Mouse (Mus musculus): ENCODE measurements around the gene Dgkg. TPM values are rescaled to one million over a fixed set of nuclear protein-coding genes. Genes with fewer than 3 reads are reported as not detected.

Gene Dgkg
- polyA plus RNA-seq, 1 experiment from 2014 or later, result 1.3 TPM

GRCm38 (mm10) chr16:22438441-22439373 lies 218.3 kb downstream of the Dgkg start:
- Histone ChIP-seq H3K27me3 (peaks cover 69% of the 10 kb centered on the region), H3K4me2 (peak overlapping the region; percentile 92), H3K27ac (no peak overlapping the region), H3K9ac (peak overlapping the region; percentile 67), H3K36me3 (ENCODE audit: poor library complexity, severe bottlenecking) (no peaks in the 10 kb centered on the region), H3K4me3 (peak overlapping the region; percentile 59), H3K4me1 (peaks cover 32% of the 10 kb centered on the region), H3K9me3 (replicated peaks) (no peaks in the 10 kb centered on the region)
- peak; percentile 63 for ATAC-seq
- WGBS, result under 1% methylated on average over 59 of the region's 59 CpGs

DNA sequence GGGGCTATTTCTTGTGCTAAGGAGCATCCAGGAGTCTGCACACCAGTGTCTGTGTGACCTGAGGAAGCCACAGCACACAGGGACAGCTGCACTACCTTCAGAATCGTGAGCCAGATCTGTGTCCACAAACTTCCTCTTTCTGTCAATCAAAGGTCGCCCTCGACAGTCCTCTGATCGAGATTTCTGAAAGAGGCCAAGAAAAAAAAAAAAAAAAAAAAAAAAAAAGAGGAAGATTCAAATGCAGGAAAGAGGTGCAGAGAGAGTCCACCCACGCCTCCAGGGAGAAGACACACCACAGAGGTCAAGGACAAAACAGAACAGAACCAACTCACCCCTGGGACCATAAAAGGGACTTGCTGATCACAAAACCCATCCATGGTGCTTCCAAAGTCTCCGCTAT lies 220.9 kb downstream of the Dgkg start:
- Histone ChIP-seq H3K4me1 (peaks cover 36% of the 10 kb centered on the region), H3K9me3 (replicated peaks) (no peaks in the 10 kb centered on the region), H3K36me3 (ENCODE audit: poor library complexity, severe bottlenecking) (no peaks in the 10 kb centered on the region), H3K9ac (no peak overlapping the region), H3K27ac (no peak overlapping the region), H3K4me2 (no peak overlapping the region), H3K4me3 (no peak overlapping the region), H3K27me3 (peaks cover 67% of the 10 kb centered on the region)
- ATAC-seq, result no peak
- 53% methylated on average over 6 of the region's 6 CpGs for WGBS

DNA sequence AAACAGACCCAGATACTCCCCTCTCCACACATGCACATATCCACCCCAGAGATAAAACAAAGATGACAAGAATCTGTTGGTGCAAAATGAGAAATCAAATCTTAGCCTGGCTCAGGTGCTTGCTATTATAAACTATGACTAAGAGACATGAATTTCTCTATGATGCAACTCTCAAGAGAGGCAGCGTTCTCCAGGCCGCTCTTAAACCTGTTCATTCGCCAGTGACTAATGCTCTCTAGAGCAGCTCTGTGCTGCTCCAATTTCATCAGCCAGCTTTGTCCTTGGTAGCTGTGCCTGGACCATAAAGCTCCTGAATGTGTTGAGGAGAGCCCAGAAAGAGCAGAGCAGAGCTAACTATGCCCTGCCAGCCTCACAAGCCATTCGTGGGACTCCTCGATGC lies 222.5 kb downstream of the Dgkg start:
- WGBS, result 31% methylated on average over 5 of the region's 5 CpGs
- Histone ChIP-seq H3K9ac (no peak overlapping the region), H3K4me1 (peaks cover 37% of the 10 kb centered on the region), H3K4me2 (no peak overlapping the region), H3K4me3 (no peak overlapping the region), H3K36me3 (ENCODE audit: poor library complexity, severe bottlenecking) (no peaks in the 10 kb centered on the region), H3K9me3 (replicated peaks) (no peaks in the 10 kb centered on the region), H3K27me3 (peaks cover 67% of the 10 kb centered on the region), H3K27ac (no peak overlapping the region)
- no peak for ATAC-seq

- peaks cover 69% of the 10 kb centered on the region for H3K27me3 ChIP-seq
- no peak overlapping the region for H3K27ac ChIP-seq
- H3K4me2 ChIP-seq, result peak overlapping the region; percentile 36
- no peak overlapping the region for H3K9ac ChIP-seq
- no peaks in the 10 kb centered on the region for H3K36me3 ChIP-seq (ENCODE audit: poor library complexity, severe bottlenecking)
- ATAC-seq, result no peak
- no peaks in the 10 kb centered on the region for H3K9me3 ChIP-seq (replicated peaks)
- no peak overlapping the region for H3K4me3 ChIP-seq
- WGBS, result 6% methylated on average over 12 of the region's 12 CpGs
- peaks cover 39% of the 10 kb centered on the region for H3K4me1 ChIP-seq
Measured at GRCm38 (mm10) chr16:22433944-22434343, 223.1 kb downstream of the Dgkg start.

GRCm38 (mm10) chr16:22431773-22432172 lies 225.2 kb downstream of the Dgkg start:
- H3K27ac ChIP-seq, result no peak overlapping the region
- H3K4me3 ChIP-seq, result no peak overlapping the region
- H3K9ac ChIP-seq, result no peak overlapping the region
- no peaks in the 10 kb centered on the region for H3K9me3 ChIP-seq (replicated peaks)
- H3K4me1 ChIP-seq, result peaks cover 47% of the 10 kb centered on the region
- peaks cover 65% of the 10 kb centered on the region for H3K27me3 ChIP-seq
- WGBS, result 90% methylated on average over 12 of the region's 12 CpGs
- no peak overlapping the region for H3K4me2 ChIP-seq
- no peak for ATAC-seq
- no peaks in the 10 kb centered on the region for H3K36me3 ChIP-seq (ENCODE audit: poor library complexity, severe bottlenecking)

DNA sequence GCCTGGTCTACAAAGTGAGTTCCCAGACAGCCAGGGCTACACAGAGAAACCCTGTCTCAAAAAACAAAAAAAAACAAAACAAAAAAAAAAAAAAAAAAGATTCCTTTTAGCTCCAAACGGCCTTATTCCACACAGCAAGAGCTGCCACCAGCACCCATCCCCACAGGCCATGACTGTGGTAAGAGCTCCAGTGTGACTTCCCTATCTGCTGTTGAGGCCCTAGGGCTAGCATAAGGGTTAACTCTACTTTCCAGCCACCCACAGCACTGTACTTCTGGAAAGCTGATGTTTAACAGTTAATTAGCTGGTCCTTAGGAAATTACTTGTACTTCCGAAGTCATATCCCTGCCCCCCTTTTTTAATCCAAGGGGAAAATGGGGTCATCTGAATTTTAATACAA lies 225.7 kb downstream of the Dgkg start:
- Histone ChIP-seq H3K4me1 (peaks cover 47% of the 10 kb centered on the region), H3K4me2 (no peak overlapping the region), H3K36me3 (ENCODE audit: poor library complexity, severe bottlenecking) (no peaks in the 10 kb centered on the region), H3K27ac (no peak overlapping the region), H3K9ac (no peak overlapping the region), H3K4me3 (no peak overlapping the region), H3K27me3 (peaks cover 64% of the 10 kb centered on the region), H3K9me3 (replicated peaks) (no peaks in the 10 kb centered on the region)
- ATAC-seq, result no peak
- WGBS, result 60% methylated on average over 2 of the region's 2 CpGs

DNA sequence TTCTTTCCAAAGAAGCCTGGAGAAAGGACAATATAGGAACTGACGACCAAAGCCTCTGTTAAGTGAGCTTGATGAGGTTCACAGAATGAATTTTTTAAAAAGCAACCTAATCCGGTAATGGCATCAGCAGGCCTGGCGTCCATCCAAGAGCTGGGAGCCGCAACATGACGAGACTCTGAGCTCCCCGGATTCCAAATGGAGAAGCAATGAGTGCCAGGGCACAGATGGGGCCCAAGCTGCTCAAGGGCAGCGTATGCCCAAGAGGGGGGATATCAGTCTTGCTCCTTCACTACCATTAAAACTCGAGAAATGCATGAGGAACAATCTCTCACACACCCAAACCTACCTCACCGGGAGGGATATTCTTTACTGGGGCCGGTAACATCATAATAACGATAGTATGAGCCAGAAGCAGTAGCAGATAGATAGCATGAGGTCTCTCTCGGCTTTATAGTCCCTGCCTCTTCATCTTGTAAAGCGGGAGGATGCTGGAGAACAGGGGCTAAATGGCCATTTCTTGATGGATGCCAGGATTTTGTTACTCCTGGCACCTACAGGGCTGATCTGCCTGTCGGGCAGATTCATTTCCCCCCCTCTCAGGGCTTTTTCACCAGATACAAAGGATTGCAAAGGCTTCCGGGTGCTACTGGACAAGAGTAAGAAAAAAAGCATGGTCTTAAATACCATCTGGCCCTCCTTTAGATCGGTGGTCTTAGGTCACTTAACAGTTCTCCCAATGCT lies 226.6 kb downstream of the Dgkg start:
- Histone ChIP-seq H3K4me1 (peaks cover 47% of the 10 kb centered on the region), H3K27ac (peak overlapping the region; percentile 38; the same call in 1 of the 2 replicates), H3K27me3 (peaks cover 58% of the 10 kb centered on the region), H3K9me3 (replicated peaks) (no peaks in the 10 kb centered on the region), H3K4me2 (peak overlapping the region; percentile 45), H3K4me3 (no peak overlapping the region), H3K36me3 (ENCODE audit: poor library complexity, severe bottlenecking) (no peaks in the 10 kb centered on the region), H3K9ac (no peak overlapping the region)
- WGBS, result 41% methylated on average over 16 of the region's 16 CpGs
- peak; percentile 63; the same call in 1 of the 2 replicates for ATAC-seq

GRCm38 (mm10) chr16:22429377-22429776 lies 227.6 kb downstream of the Dgkg start:
- Histone ChIP-seq H3K27ac (0 out of 2 replicates have a peak overlapping the region, but pooled peaks have one; percentile 38), H3K4me3 (no peak overlapping the region), H3K27me3 (peaks cover 47% of the 10 kb centered on the region), H3K9me3 (replicated peaks) (no peaks in the 10 kb centered on the region), H3K9ac (no peak overlapping the region), H3K36me3 (ENCODE audit: poor library complexity, severe bottlenecking) (no peaks in the 10 kb centered on the region), H3K4me1 (peaks cover 46% of the 10 kb centered on the region), H3K4me2 (peak overlapping the region; percentile 45)
- under 1% methylated on average over 8 of the region's 8 CpGs for WGBS
- no peak for ATAC-seq

- peak; percentile 96 for ATAC-seq
- Histone ChIP-seq H3K9me3 (replicated peaks) (no peaks in the 10 kb centered on the region), H3K4me1 (peaks cover 41% of the 10 kb centered on the region), H3K36me3 (ENCODE audit: poor library complexity, severe bottlenecking) (no peaks in the 10 kb centered on the region), H3K27me3 (peaks cover 43% of the 10 kb centered on the region), H3K9ac (no peak overlapping the region; the same call in 1 of the 2 replicates), H3K27ac (0 out of 2 replicates have a peak overlapping the region, but pooled peaks have one; percentile 38), H3K4me3 (no peak overlapping the region), H3K4me2 (peak overlapping the region; percentile 45)
- WGBS, result under 1% methylated on average over 9 of the region's 9 CpGs
Measured at GRCm38 (mm10) chr16:22428853-22429341, 228.1 kb downstream of the Dgkg start.

DNA sequence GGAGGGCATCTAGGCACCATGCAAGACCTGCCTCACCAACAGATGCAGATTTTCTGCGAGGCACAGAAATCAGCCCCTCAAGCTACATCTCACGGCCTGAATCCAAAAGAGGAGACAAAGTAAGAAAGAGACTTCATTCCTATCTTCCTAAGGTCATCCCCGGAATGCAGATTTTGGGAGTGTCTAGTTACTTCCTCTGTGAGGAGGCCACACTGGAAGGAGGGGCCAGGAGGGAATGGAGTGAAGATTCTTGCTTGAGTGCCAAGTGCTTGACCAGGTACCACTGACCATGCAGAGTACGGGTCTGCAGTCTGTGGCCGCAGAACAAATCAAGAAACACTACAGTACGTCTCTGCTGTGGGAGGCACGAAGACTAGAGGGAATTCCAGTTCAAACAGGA lies 230.2 kb downstream of the Dgkg start:
- Histone ChIP-seq H3K9me3 (replicated peaks) (no peaks in the 10 kb centered on the region), H3K4me3 (no peak overlapping the region), H3K27me3 (peaks cover 26% of the 10 kb centered on the region; the same call in 1 of the 2 replicates), H3K4me1 (peaks cover 35% of the 10 kb centered on the region), H3K9ac (no peak overlapping the region), H3K27ac (no peak overlapping the region), H3K36me3 (ENCODE audit: poor library complexity, severe bottlenecking) (no peaks in the 10 kb centered on the region), H3K4me2 (no peak overlapping the region)
- ATAC-seq, result no peak
- WGBS, result 80% methylated on average over 7 of the region's 7 CpGs

DNA sequence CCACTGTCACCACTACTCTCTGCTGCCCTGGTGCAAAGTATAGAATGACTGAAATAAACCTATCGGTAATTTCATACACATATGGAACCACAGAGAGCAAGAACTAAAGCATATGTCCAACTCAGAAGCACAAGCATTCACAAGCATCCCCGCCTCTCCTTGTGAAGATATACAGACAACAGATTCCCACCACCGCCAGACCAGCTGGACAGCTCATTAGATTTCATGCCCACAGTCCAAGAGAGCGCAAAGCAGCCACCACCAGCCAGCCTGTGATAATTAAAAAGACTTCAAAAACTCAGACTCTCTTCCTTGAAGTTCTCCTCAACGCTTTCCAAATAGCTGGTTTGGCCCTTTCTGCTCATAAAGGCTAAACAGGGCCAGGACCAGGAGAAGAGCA lies 234.8 kb downstream of the Dgkg start:
- Histone ChIP-seq H3K9ac (no peak overlapping the region), H3K4me2 (no peak overlapping the region), H3K4me3 (no peak overlapping the region), H3K36me3 (ENCODE audit: poor library complexity, severe bottlenecking) (no peaks in the 10 kb centered on the region), H3K27ac (no peak overlapping the region), H3K4me1 (0 out of 2 replicates have a peak, but pooled peaks cover 3% of the 10 kb centered on the region), H3K9me3 (replicated peaks) (no peaks in the 10 kb centered on the region), H3K27me3 (peaks cover 8% of the 10 kb centered on the region; the same call in 1 of the 2 replicates)
- 67% methylated on average over 5 of the region's 5 CpGs for WGBS
- ATAC-seq, result no peak
